Mouse (Mus musculus): ENCODE measurements around the gene Hddc3. TPM values are rescaled to one million over a fixed set of nuclear protein-coding genes. Genes with fewer than 3 reads are reported as not detected.

Gene Hddc3
- total and polyA plus RNA-seq, 3 experiments: 2.6 to 12.6 (median 5.5) TPM

GRCm38 (mm10) chr7:80368635-80369421 lies 25.9 kb downstream of the Hddc3 start (continued):
- TF ChIP-seq MEF2A (IDR thresholded peaks at IDR 0.05; ENCODE audit: borderline replicate concordance, low read depth, low read length) (peak; percentile 12; the same call in 1 of the 2 replicates), POLR2AphosphoS2 (IDR thresholded peaks at IDR 0.05; ENCODE audit: low read depth, low read length) (no peak), MYC (IDR thresholded peaks at IDR 0.05; ENCODE audit: low read depth, low read length) (peak; percentile 93), GABPA (IDR thresholded peaks at IDR 0.05; ENCODE audit: insufficient replicate concordance, low read depth, low read length) (no peak), EP300 (IDR thresholded peaks at IDR 0.05; ENCODE audit: low read length) (peak; percentile 62), MAZ (IDR thresholded peaks at IDR 0.05; ENCODE audit: low read depth, low read length) (no peak; the same call in 1 of the 2 replicates), KAT2A (IDR thresholded peaks at IDR 0.05; ENCODE audit: insufficient replicate concordance, low read length) (no peak), E2F4 (IDR thresholded peaks at IDR 0.05; ENCODE audit: insufficient replicate concordance, low read depth, low read length) (no peak), MAFK (IDR thresholded peaks at IDR 0.05; ENCODE audit: insufficient replicate concordance, low read length) (no peak), RCOR1 (conservative IDR thresholded peaks at IDR 0.05; ENCODE audit: low read depth, low read length) (no peak; the same call in 1 of the 2 replicates), USF2 (conservative IDR thresholded peaks at IDR 0.05; ENCODE audit: low read depth, low read length) (no peak), POLR2A (IDR thresholded peaks at IDR 0.05; ENCODE audit: low read depth, low read length) (peak; percentile 57), UBTF (IDR thresholded peaks at IDR 0.05; ENCODE audit: low read depth, low read length) (0 out of 2 replicates have a peak, but pooled peaks have one; percentile 65), ZC3H11A (IDR thresholded peaks at IDR 0.05; ENCODE audit: low read depth, low read length) (no peak), CTCF (conservative IDR thresholded peaks at IDR 0.05 in 1 of 2, IDR thresholded peaks at IDR 0.05 in 1 of 2; ENCODE audit: low read depth in 2 of 2, low read length in 2 of 2) (no peak), TCF12 (IDR thresholded peaks at IDR 0.05; ENCODE audit: low read depth, low read length) (peak; percentile 7; the same call in 1 of the 2 replicates)

GRCm38 (mm10) chr7:80369461-80369860 lies 26.6 kb downstream of the Hddc3 start:
- H3K9ac ChIP-seq (ENCODE audit: insufficient read depth, low read depth): peak overlapping the region; percentile 95
- no peak for TF ChIP-seq BHLHE40 (IDR thresholded peaks at IDR 0.05; ENCODE audit: low read depth, low read length)
- no peak for TF ChIP-seq MYC (IDR thresholded peaks at IDR 0.05; ENCODE audit: low read depth, low read length)
- no peak for TF ChIP-seq CHD2 (IDR thresholded peaks at IDR 0.05; ENCODE audit: low read length)
- TF ChIP-seq MAZ (IDR thresholded peaks at IDR 0.05; ENCODE audit: low read depth, low read length): no peak
- no peak for TF ChIP-seq RAD21 (IDR thresholded peaks at IDR 0.05; ENCODE audit: low read depth, low read length)
- no peak for TF ChIP-seq SMC3 (IDR thresholded peaks at IDR 0.05; ENCODE audit: low read depth, low read length)
- TF ChIP-seq CHD1 (IDR thresholded peaks at IDR 0.05; ENCODE audit: low read depth, low read length): no peak
- peak; percentile 7; the same call in 1 of the 2 replicates for TF ChIP-seq SIN3A (IDR thresholded peaks at IDR 0.05; ENCODE audit: low read length)
- TF ChIP-seq GABPA (IDR thresholded peaks at IDR 0.05; ENCODE audit: insufficient replicate concordance, low read depth, low read length): no peak
- TF ChIP-seq JUND (conservative IDR thresholded peaks at IDR 0.05; ENCODE audit: low read depth, low read length): no peak
- no peak for TF ChIP-seq POLR2AphosphoS2 (IDR thresholded peaks at IDR 0.05; ENCODE audit: low read depth, low read length)
- peak; percentile 1; the same call in 1 of the 2 replicates for TF ChIP-seq POLR2A (IDR thresholded peaks at IDR 0.05; ENCODE audit: low read depth, low read length)
- no peak for TF ChIP-seq IRF4 (IDR thresholded peaks at IDR 0.05; ENCODE audit: low read depth, low read length)
- H3K9me3 ChIP-seq (replicated peaks; ENCODE audit: low read length): no peaks in the 10 kb centered on the region
- H3K4me1 ChIP-seq (ENCODE audit: control insufficient read depth in 1 of 2, insufficient read depth in 2 of 2): peaks cover 12 to 56% of the 10 kb centered on the region in 2 experiments
- dilution Hi-C loops (cut with MboI; ENCODE audit: extremely low pct_ligation_motif_present, extremely low pct_unique_long_range_greater_than_20kb, low sequenced_read_pairs) (no loop called here), in situ Hi-C loops (cut with MboI; ENCODE audit: low pct_ligation_motif_present, low pct_unique_long_range_greater_than_20kb, low sequenced_read_pairs) (no loop called here)
- H3K27me3 ChIP-seq (replicated peaks): no peaks in the 10 kb centered on the region
- H3K4me3 ChIP-seq (replicated peaks in 1 of 3; ENCODE audit: low read depth in 2 of 3, low read length in 2 of 3, poor library complexity in 1 of 3): peak overlapping the region; percentile 81 to 93 (median 88)
- peak overlapping the region; percentile 74 for H3K27ac ChIP-seq (ENCODE audit: insufficient read depth, low read depth)
- H3K36me3 ChIP-seq (replicated peaks in 1 of 2; ENCODE audit: control insufficient read depth in 1 of 2, insufficient read depth in 1 of 2, low read length in 1 of 2): peaks cover 33 to 35% of the 10 kb centered on the region in 2 experiments
- peak overlapping the region; percentile 80 for H3K4me2 ChIP-seq (ENCODE audit: insufficient read depth, low read depth, poor library complexity, severe bottlenecking)
- H3K79me2 ChIP-seq (replicated peaks; ENCODE audit: control insufficient read depth, extremely low read depth, insufficient read depth, poor library complexity, severe bottlenecking): peaks cover 6% of the 10 kb centered on the region
- no peak for DNase-seq (ENCODE audit: extremely low read depth)
